Mouse (Mus musculus): ENCODE measurements around the gene Ppil4.
"Not testable (repeated sequence)": the region's sequence is repeated elsewhere in the genome, so short reads cannot be mapped to it uniquely, and the experiment has no call there.

The Ppil4 gene

DNA sequence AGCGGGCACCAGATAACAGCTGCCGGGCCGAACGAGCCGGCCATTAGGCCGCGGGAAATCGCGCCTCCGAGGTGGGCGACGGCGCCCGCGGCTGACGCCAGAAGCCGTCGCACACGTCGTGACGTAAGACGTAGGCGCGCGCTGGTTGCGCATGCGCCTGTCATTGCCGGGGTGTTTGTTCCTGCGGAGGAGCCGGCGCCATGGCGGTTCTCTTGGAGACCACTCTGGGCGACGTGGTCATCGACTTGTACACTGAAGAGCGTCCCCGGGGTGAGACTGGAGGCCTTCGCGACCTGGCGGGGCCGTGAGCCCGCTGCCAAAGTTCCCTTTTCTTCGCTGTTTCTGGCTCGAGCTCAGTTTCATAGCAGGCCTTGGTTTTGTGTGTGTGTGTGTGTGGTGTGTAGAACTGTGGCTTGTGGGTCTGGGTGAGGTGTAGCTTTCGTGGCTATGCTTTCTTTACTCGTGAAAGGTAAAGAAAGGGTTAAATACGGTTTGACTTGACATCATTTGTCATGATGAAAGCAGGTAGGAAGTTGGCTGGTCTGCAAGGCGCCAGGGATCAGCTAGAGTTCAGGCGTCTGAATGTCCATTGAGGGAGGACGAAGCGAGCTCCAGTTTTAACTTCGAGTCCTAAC is at the start of gene Ppil4, which contains the start of gene Ginm1:
Gene Ppil4 (plus strand): TSS at position 141 of the 635 bp plus-strand sequence.
Gene Ginm1 (minus strand): TSS at position 74 of the 635 bp plus-strand sequence.
- peak; percentile 84 for DNase-seq (ENCODE audit: extremely low spot score)

DNA sequence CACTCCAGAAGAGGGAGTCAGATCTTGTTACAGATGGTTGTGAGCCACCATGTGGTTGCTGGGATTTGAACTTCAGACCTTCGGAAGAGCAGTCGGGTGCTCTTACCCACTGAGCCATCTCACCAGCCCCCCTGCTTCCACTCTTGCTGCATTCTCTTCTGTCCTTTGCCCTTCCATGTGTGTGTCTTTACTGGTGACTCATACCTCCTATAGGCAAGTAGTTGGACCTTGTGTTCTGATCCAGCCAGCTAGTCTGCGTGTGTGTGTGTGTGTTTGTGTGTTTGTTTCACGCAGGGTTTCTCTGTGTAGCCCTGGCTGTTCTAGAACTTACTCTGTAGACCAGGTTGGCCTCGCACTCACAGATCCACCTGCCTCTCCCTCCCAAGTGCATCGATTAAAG is 47.2 kb upstream of the Ppil4 start:
- not testable (repeated sequence) for DNase-seq (ENCODE audit: extremely low spot score)

DNA sequence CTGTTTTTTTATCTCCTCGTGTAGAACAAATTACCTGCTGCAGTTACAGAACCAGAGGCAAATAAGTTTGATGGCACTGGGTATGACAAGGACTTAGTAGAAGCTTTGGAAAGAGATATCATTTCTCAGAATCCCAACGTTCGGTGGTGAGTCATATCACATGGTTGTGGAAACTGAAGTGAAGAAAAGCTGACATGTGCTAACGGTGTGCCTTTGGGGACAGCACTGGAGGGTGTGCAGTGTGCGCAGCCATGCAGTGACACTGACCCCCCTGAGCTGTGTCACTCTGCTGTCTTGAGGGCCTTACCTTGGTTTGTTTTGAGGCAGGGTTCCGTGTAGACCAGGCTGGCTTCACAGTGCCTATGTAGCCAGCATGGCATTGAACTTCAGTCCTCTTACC is 43.9 kb upstream of the Ppil4 start:
- no peak for DNase-seq (ENCODE audit: extremely low spot score)

DNA sequence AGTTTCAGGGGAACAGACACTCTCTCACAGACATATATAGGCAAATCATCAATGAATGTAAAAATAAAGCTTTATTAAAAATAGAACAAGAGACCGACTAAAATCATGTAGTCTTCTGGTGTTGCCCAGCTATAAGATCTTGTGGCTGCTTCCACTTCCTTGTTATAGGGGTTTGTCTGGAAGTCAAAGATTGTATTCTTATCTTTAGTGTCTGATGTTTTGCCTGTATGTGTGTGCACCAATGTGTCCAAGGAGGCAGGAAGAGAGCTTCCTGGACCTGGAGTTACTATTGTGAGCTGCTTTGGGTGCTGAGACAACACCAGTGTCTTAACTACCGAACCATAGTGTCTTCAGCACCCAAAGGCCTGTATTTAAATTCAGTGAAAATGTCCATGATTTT is 35.1 kb upstream of the Ppil4 start:
- DNase-seq (ENCODE audit: extremely low spot score) = no peak

DNA sequence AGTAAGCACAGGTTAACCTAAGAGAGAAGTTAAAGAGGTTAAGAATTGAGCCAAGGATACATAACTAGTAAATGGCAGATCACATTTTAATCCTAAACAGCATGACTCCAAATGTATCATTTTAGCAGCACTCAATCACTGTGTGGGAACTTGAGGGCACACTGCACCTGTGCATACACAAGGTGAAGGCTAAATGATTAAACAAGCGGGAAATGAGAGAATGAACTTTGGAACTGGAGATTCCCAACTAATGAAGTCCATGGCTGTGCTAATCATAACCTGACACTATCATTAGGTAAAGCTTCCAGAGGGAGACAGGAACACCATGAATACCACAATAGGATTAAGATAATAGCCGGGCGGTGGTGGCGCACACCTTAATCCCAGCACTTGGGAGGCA is 20.3 kb upstream of the Ppil4 start:
- no peak for DNase-seq (ENCODE audit: extremely low spot score)

DNA sequence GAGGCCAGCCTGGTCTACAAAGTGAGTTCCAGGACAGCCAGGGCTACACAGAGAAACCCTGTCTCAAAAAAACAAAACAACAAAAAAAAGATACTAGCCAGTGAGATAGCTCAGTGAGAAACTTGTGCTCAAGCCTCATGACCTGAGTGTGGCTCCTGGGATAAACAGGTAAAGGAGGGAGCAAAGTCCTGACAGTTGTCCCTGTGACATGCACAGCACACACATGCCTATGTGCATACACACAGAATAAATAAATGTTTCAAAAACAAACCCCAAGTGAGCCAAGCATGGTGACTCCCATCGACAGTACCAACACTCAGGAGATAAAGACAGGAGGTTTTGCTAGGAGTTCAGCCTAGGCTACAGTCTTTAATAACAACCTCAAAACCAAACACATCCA is 19.9 kb upstream of the Ppil4 start:
- DNase-seq (ENCODE audit: extremely low spot score) = no peak

DNA sequence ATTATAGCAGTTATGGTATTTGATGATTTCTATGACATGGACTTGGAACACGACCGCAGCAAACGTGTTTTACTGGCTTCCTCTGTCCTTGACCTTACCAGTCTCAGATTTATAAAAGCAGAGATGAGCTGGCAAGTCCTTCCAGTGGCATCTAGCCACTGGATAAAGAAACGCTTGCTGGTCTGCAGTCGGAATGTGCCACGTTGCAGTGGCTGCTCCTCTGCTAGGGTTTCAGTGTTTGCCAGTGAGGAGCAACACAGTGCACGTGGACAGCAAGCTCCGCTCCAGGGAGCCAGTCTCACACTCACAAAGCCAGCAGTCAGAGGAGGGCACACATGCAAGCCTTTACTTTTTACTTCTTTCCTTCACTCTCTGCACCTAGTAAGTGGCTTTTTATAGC is 17.3 kb upstream of the Ppil4 start:
- no peak for DNase-seq (ENCODE audit: extremely low spot score)

DNA sequence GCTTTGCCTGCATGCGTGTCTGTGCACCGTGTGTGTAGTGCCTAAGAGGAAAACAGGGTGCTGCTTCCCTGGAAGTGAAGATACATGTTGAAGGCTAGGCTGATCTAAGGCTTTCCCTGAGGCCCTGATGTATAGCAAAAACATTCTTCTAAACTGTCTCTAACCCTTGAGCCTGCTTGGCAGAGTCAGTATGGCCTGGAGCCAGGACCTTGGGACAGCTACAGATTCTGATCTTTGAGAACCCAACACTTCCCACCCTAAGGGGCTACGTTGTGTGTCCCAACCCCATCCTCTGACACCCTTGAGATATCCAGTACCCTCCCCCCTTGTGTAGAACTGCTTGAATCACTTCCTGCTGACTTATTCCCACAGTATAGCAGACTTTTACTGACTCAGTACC is 14.3 kb upstream of the Ppil4 start:
- no peak for DNase-seq (ENCODE audit: extremely low spot score)

DNA sequence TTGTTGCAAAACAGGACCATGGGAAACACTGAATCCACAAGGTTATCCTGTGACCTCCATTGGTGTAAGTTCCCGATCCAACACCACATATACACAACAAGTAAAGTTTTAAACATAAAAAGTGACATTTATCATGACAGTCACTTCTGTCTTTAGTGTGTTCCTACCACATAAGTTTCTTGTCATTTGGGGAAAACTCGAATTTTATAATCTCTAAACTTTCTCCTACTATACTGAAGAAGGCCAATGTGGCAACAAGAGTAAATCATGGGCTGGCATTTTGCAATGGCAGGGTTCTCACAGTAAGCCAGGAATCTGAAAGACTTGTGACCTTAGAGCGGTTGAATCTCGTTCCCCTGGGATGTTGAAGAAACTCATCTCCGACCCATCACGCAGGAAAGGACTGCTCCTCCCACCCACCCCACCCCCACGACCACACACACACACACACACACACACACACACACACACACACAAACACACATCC is 12.9 kb upstream of the Ppil4 start:
- no peak for DNase-seq (ENCODE audit: extremely low spot score)

DNA sequence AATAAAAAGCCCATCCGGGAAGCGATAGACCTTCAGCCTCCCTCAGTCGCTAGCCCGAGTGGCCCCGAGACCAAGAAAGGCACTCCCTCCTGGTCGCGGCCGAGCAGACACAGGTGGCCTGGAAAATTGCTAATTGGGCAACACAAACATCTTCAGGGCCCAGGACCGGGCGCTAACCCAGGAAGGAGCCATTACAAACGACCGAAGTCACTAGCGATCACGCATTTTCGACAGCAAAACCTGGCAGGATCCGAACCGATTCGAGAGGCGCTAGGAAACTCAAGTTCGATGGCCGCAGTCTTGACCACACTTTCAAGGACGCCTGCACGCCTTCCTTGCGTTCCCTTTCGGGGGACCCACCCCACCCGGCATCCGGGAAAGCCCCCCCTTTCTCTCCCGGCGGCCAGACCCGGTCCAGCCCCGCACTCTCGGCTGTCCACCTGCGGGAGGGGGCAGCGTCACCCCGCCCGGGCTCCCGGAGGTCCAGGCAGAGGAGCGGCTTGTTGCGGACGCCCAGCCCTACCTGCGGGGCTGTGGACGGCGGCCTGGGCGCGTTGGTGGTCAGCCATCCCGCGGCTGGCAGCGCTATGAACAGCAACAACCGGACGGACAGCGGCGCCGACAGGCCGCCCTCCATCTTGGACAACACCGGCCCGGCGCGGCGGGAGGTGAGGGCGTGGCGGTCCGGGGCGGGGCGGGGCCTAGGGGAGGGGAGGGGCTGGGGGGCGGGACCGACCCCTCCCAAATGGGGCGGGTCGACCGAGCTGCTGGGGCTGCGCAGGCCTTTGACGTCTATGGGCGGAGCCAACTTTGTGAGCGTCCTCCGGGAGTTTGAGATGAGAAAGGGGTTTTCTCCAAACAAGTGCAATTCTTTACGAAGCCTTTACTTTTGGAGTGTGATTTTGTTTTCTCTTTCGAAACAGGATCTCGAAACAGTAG is 12.2 kb upstream of the Ppil4 start:
- peak; percentile 96 for DNase-seq (ENCODE audit: extremely low spot score)

DNA sequence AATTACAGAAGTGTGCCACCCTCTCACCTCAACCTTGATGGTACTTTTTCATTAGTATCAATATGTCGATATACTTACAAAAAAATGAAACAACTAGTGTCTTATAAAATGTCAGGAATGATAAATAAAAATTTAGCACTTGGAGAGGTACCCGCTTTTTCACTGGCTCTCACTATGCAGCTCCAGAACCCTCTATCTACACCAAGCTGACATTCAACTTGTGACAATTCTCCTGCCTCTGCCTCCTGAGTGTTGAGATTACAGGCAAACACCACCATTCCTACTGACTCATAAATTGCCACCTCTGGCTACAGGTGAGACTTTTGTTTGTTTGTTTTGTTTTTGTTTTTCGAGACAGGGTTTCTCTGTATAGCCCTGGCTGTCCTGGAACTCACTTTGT is 11.5 kb upstream of the Ppil4 start:
- DNase-seq (ENCODE audit: extremely low spot score) = no peak

DNA sequence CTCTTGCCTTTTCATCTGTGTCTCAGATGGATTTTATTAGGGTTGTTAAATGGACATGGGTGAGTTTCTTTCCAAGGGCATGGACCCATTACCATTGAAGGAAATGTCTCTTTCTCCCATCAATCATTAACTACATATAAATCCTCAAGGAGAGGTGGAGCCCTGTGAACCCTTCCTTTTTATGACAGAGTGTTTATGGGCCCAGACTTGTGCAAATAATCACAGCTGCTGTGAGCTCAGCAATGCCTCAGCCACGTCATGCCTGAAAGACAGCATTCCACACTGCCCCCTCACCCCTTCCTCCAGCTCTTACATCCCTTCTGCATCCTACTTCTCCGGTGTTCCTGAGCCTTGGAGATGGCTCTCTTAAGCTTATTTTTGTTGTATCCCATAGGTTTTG is 5.4 kb upstream of the Ppil4 start:
- DNase-seq (ENCODE audit: extremely low spot score) = no peak

DNA sequence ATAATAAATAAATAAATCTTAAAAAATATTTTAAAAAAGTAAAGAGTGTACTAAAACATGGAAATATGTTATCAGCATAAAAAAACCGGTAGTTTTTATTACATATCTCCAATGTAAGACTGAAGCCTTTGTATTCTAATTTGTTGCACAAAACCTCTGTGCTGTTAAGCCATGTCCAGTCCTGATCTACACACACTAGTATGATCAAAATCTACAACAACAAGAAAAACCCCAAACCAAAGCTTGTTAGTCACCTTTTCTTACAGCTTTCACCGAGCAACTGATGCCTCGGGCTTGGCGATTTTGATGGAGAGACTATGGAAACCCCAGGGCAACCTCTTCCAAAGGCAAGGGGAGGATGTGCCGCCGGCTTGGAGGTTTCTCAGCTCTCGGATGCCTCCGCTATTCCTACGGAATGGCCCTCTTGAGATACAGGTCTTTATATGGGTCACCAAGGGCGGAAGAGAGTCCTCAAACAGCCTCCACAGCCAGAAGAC is 389 bp upstream of the Ppil4 start:
- DNase-seq (ENCODE audit: extremely low spot score) = no peak

DNA sequence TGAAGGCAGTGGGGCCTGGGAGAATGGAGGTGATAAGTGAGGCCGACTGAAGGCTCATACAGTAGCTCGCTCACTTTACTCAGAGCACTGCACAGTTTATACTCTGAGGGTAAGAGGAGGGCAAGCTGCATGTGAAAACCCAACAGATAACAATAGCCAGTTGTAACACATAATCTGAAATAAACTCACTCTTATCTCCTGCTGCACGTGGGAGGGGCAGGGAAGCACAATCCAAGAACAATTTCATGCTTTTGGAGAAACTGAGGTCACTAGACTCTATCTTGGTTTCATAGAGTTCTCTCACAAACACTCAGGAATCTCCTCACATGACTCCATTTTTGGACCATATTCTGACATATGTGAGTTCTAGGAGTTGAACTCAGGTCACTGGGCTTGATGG is 8.6 kb downstream of the Ppil4 start:
- no peak for DNase-seq (ENCODE audit: extremely low spot score)

DNA sequence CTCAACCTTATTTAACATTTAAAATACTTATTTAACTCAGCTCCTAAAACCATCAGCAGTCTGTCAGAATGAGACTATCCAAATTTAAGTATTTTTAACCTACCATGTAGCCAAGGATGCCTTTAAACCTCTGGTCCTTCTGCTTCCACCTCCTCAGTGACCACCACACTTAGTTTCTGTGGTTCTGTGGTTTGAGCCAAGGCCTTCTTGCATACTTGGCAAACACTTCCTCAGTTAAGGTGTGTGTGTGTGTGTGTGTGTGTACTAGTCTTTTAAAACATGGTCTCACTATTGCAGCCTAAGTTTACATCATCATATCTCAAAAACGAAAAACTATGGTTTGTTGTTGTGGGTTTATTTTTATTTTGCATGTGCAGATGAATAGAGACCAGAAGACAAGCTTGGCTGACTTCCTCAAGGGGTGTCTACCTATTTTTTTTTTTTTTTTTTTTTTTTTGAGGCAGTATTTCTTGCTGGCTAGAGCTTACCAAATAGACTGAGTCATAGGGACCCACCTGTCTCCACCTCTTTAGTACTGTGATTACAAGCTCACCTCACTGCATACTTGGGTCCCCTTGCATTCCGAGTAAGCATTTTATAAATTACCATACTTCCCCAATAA is 9.9 kb downstream of the Ppil4 start:
- DNase-seq (ENCODE audit: extremely low spot score) = no peak

DNA sequence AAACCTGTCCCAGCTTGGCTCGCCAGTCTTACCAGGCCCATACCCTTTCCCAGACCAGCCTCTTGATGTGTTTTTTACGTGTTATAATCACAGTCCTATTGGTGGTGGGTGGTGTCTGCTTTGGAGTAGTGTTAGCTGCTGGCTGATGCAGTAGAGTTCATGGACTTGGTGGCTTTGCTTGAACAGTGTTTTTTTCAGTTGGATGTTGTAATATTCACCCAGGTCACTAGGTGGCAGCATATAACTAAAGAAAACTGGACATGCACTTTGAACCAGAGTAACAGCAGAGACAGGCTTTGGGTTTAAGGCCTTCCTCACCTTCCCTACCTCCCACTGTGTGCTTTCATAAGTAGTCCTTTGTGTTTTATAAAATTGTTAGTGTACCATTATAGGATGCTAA is 17.2 kb downstream of the Ppil4 start:
- peak; percentile 69 for DNase-seq (ENCODE audit: extremely low spot score)

DNA sequence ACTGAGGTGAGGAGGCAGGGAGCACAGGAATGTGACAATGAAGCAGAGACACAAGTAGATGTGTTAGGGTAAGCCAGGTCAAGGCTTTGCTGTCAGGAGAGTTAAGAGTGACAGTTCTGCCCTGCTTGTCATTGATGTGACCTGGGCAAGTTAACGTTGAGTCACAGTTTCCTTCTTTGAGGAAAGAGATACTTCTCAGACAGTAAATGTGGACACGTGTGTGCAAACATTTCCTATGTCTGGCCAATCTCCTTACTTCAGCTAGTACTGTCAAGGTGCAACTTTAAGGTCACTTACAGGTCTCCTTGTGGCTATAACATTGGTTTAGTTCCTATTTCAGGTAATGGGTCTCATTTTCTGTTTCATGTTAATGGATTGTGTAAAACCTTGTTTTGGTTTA is 23.8 kb downstream of the Ppil4 start:
- no peak for DNase-seq (ENCODE audit: extremely low spot score)

DNA sequence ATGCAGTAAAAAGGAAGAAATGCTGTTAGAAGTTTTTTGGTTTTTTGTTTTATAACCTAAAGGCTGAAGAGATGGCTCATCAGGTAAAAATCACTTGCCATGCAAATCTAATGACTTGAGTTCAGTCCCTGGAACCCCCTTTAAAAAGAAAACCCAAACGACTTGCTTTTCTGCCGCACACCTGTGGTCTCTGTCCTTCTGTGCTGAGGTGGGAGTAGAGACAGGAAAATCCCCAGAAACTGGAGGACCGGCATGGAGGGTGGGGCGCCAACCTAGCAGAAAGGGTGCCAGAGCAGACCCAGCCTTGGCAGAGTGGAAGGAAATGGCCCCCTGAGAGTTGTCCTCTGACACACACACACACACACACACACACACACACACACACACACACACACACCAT is 26.0 kb downstream of the Ppil4 start:
- DNase-seq (ENCODE audit: extremely low spot score) = no peak

DNA sequence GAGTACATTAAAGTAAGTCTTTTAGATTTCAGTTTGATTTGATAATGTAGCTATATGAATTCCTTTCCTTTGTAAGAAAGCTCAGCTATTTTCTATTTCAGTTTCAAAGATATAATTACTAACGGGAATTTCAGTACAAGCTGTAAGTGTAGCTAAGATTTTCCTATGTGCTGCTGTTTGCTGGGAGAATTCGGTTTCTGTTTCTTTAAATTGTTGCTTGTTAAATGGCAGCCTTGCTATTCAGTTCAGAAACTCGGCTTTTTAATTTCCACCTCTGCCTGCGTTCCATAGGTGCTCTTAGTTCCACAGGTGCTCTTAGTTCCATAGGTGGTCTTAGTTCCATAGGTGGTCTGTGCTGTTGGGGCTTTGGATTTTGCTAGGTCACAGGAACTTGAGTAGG is 26.5 kb downstream of the Ppil4 start:
- DNase-seq (ENCODE audit: extremely low spot score) = no peak

DNA sequence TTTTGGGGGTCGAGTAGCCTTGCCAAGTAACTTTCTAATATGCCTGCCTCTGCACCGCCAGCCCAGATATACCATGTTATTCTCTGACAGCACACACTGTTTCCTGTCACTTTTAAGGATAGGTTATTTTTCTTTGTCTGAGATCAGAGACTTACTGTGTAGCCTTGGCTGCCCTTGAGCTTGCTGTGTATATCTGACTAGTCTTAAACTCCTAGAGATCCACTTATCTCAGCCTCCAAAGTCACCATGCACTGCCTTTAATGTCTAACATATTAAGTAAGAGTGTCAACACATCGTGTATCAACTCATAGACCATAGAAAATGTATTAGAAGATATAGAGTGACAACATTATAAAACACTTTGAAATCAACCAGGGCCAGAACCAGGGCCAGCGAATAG is 26.9 kb downstream of the Ppil4 start:
- DNase-seq (ENCODE audit: extremely low spot score) = no peak

DNA sequence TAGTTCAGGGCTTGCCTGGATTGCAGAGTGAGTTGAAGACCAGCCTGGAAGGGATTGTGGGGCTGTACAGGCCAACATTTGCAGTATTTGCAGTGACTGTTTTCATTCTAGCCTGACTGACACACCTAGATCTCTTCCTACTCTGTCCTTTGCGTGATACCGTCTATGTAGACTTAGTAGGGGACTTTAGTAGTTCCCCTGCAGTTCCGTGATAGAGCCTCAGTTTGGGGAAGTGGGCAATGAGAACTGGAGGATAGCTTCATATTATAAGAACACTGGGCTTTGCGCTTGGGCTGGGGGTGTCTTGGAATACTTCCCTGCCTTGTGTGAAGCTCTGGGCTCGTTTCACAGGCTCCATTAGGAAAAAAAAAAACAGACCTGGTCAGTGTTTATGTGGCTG is 27.5 kb downstream of the Ppil4 start:
- DNase-seq (ENCODE audit: extremely low spot score) = no peak

DNA sequence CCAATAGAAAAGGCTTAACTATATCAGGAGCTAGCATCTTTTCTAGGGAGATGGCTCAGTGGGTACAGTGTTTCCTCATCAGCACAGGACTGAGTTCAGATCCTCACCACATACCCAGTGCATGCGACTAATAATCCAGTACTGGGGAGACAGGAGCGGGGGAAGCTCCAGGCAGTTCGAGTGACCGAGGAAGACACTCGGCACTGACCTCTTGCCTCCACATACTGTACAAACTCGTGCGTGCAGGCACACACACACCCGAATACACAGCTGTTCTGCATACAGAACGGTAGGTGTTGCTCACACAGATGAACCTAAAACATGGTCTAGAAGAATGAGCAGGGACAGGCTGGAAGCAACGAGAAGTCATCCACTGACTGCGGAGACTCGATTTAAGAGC is 29.3 kb downstream of the Ppil4 start:
- no peak for DNase-seq (ENCODE audit: extremely low spot score)

All from embryo, embryonic 9.5 days (tissue).